Comparison of ENCODE assay signal across 9 mouse cellular contexts in the genomic region with DNA sequence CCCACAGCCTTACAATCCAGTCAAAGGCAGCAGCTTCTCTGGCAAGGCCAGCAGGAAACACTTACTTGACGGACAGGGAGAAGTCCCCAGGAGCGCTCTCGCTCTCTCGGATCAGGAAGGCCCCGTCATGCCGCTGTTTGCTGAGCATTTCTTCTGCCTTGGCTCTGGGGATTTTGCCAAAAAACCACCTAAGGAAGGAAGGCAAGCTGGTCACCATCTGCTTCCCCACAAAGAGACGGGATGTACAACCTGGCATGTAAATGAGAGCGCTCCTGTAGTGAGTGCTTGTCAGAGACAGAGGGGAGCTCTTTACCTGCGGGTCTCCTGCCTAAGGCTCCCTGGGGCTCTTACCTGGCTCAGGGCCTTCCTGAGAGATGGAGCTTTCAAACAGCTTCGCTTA. TPM values are rescaled to one million over a fixed set of nuclear protein-coding genes. Genes with fewer than 3 reads are reported as not detected.
A peak's percentile ranks its signal among the peaks of the same experiment; 100 is the strongest.
DNase-seq lines count a peak whose midpoint lies in the region; ATAC-seq lines count a peak whose summit lies in the region.
"Had no signal": no experiment of that assay in that cellular context is flagged by ENCODE, and none has a peak within 500 bp of the region (broad histone marks: within the 10 kb centered on the region; RNA-seq: fewer than 3 reads in every experiment).

No protein-coding gene starts in this region.

- no peak for ATAC-seq in heart, embryonic 12.5 days (ENCODE audit: insufficient number of reproducible peaks, low FRiP score)
- ATAC-seq in midbrain, embryonic 14.5 days (ENCODE audit: low FRiP score, low TSS enrichment), result no peak
- no peak for ATAC-seq in midbrain, embryonic 11.5 days (ENCODE audit: low FRiP score)

- DNase-seq in heart, postnatal 4 days, result no peak
- DNase-seq in midbrain, embryonic 14.5 days, result peak; percentile 15
- no peak for DNase-seq in midbrain, embryonic 11.5 days (ENCODE audit: low spot score, missing footprints)
- DNase-seq in kidney, postnatal 14 days, result peak; percentile 68
- DNase-seq in right cerebral cortex, postnatal 14 days, result peak; percentile 33
- DNase-seq in ovary, postnatal 10 days (ENCODE audit: low spot score), result no peak
- no peak for DNase-seq in Muller cell, postnatal 12 days (ENCODE audit: inconsistent ontology term)

- H3K27ac ChIP-seq in heart, embryonic 12.5 days (ENCODE audit: poor library complexity, severe bottlenecking), result peak overlapping the region; percentile 26; the same call in 1 of the 2 replicates
- peak overlapping the region; percentile 1; the same call in 1 of the 2 replicates for H3K27ac ChIP-seq in midbrain, embryonic 14.5 days (replicated peaks; ENCODE audit: low read depth, low read length)
- no peak overlapping the region for H3K27ac ChIP-seq in midbrain, embryonic 11.5 days (ENCODE audit: low read depth, low read length)
- H3K27ac ChIP-seq: embryonic facial prominence, embryonic 12.5 days had no signal

- H3K36me3 ChIP-seq in heart, embryonic 12.5 days, result peaks cover 41% of the 10 kb centered on the region
- peaks cover 41% of the 10 kb centered on the region for H3K36me3 ChIP-seq in midbrain, embryonic 14.5 days (ENCODE audit: control insufficient read depth, insufficient read depth, low read length)
- no peaks in the 10 kb centered on the region; the same call in 1 of the 2 replicates for H3K36me3 ChIP-seq in midbrain, embryonic 11.5 days (ENCODE audit: control insufficient read depth, insufficient read depth, low read length)

- no peaks in the 10 kb centered on the region for H3K9me3 ChIP-seq in heart, embryonic 12.5 days (replicated peaks)
- H3K9me3 ChIP-seq in midbrain, embryonic 14.5 days (ENCODE audit: control insufficient read depth, low read length), result no peaks in the 10 kb centered on the region
- no peaks in the 10 kb centered on the region for H3K9me3 ChIP-seq in midbrain, embryonic 11.5 days (ENCODE audit: control insufficient read depth, low read length)
- H3K9me3 ChIP-seq: embryonic facial prominence, embryonic 12.5 days had no signal

- no peak overlapping the region for H3K4me3 ChIP-seq in heart, embryonic 12.5 days
- no peak overlapping the region for H3K4me3 ChIP-seq in midbrain, embryonic 14.5 days (replicated peaks; ENCODE audit: low read depth, low read length)
- no peak overlapping the region for H3K4me3 ChIP-seq in midbrain, embryonic 11.5 days (ENCODE audit: low read depth, low read length)
- H3K4me3 ChIP-seq: embryonic facial prominence, embryonic 12.5 days had no signal

- no peaks in the 10 kb centered on the region for H3K27me3 ChIP-seq in heart, embryonic 12.5 days (replicated peaks)
- H3K27me3 ChIP-seq in midbrain, embryonic 14.5 days (ENCODE audit: control insufficient read depth, insufficient read depth, low read length), result no peaks in the 10 kb centered on the region
- H3K27me3 ChIP-seq in midbrain, embryonic 11.5 days (ENCODE audit: control insufficient read depth, insufficient read depth, low read length), result no peaks in the 10 kb centered on the region
- H3K27me3 ChIP-seq: embryonic facial prominence, embryonic 12.5 days had no signal

- H3K4me2 ChIP-seq in heart, embryonic 12.5 days, result no peak overlapping the region
- no peak overlapping the region for H3K4me2 ChIP-seq in midbrain, embryonic 14.5 days (ENCODE audit: low read length)
- no peak overlapping the region for H3K4me2 ChIP-seq in midbrain, embryonic 11.5 days
- H3K4me2 ChIP-seq: embryonic facial prominence, embryonic 12.5 days had no signal

- peak overlapping the region; percentile 11; the same call in 1 of the 2 replicates for H3K9ac ChIP-seq in heart, embryonic 12.5 days
- no peak overlapping the region for H3K9ac ChIP-seq in midbrain, embryonic 14.5 days (replicated peaks; ENCODE audit: low read length)
- H3K9ac ChIP-seq in midbrain, embryonic 11.5 days (ENCODE audit: low read length), result no peak overlapping the region
- H3K9ac ChIP-seq: embryonic facial prominence, embryonic 12.5 days had no signal

- 56% methylated on average over 10 of the region's 10 CpGs for WGBS in heart, embryonic 12.5 days
- 46% methylated on average over 10 of the region's 10 CpGs for WGBS in midbrain, embryonic 14.5 days
- whole genome bisulfite sequencing in midbrain, embryonic 11.5 days, result 57% methylated on average over 10 of the region's 10 CpGs

- peaks cover 33% of the 10 kb centered on the region for H3K4me1 ChIP-seq in heart, embryonic 12.5 days (replicated peaks)
- H3K4me1 ChIP-seq in midbrain, embryonic 14.5 days (ENCODE audit: control insufficient read depth, insufficient read depth, low read length), result no peaks in the 10 kb centered on the region
- H3K4me1 ChIP-seq in midbrain, embryonic 11.5 days (ENCODE audit: control insufficient read depth, insufficient read depth, low read length), result no peaks in the 10 kb centered on the region

RNA-seq across cellular contexts. Expression of a gene that starts 21.6 kb away (rescaled TPM):
- 39.9 and 42.1 TPM in 2 replicates for polyA plus RNA-seq in heart, embryonic 12.5 days (2016; fragmentation: Nextera tagmentation; extraction: Ambion mirVana)
- 10 to 100 TPM; 27.6 to 30.7 TPM for total RNA-seq in heart, postnatal 4 days (2021)
- 35.8 and 39.8 TPM in 2 replicates for polyA plus RNA-seq in midbrain, embryonic 14.5 days (2014; fragmentation: Nextera tagmentation; extraction: Ambion mirVana)
- polyA plus RNA-seq in midbrain, embryonic 11.5 days (2014; fragmentation: Nextera tagmentation; extraction: Ambion mirVana), result 20.3 and 24.0 TPM in 2 replicates

RNA-seq across cellular contexts. Expression of a gene that starts 36.9 kb away (rescaled TPM):
- polyA plus RNA-seq in heart, embryonic 12.5 days (2016; fragmentation: Nextera tagmentation; extraction: Ambion mirVana), result 20.9 and 22.0 TPM in 2 replicates
- 10 to 100 TPM; 34.0 to 40.6 TPM for total RNA-seq in heart, postnatal 4 days (2021)
- 9.7 and 11.4 TPM in 2 replicates for polyA plus RNA-seq in midbrain, embryonic 14.5 days (2014; fragmentation: Nextera tagmentation; extraction: Ambion mirVana)
- 14.0 and 16.4 TPM in 2 replicates for polyA plus RNA-seq in midbrain, embryonic 11.5 days (2014; fragmentation: Nextera tagmentation; extraction: Ambion mirVana)

RNA-seq across cellular contexts. Expression of a gene that starts 45.9 kb away (rescaled TPM):
- polyA plus RNA-seq in heart, embryonic 12.5 days (2016; fragmentation: Nextera tagmentation; extraction: Ambion mirVana), result 19.2 and 21.9 TPM in 2 replicates
- total RNA-seq in heart, postnatal 4 days (2021), result 10 to 100 TPM; 18.3 to 20.8 TPM
- 29.3 and 34.3 TPM in 2 replicates for polyA plus RNA-seq in midbrain, embryonic 14.5 days (2014; fragmentation: Nextera tagmentation; extraction: Ambion mirVana)
- 18.7 and 25.1 TPM in 2 replicates for polyA plus RNA-seq in midbrain, embryonic 11.5 days (2014; fragmentation: Nextera tagmentation; extraction: Ambion mirVana)

RNA-seq across cellular contexts. Expression of a gene that starts 46.0 kb away (rescaled TPM):
- 90.4 and 95.4 TPM in 2 replicates for polyA plus RNA-seq in heart, embryonic 12.5 days (2016; fragmentation: Nextera tagmentation; extraction: Ambion mirVana)
- total RNA-seq in heart, postnatal 4 days (2021), result 10 to 100 TPM; 71.2 to 72.8 TPM
- 75.7 and 83.4 TPM in 2 replicates for polyA plus RNA-seq in midbrain, embryonic 14.5 days (2014; fragmentation: Nextera tagmentation; extraction: Ambion mirVana)
- polyA plus RNA-seq in midbrain, embryonic 11.5 days (2014; fragmentation: Nextera tagmentation; extraction: Ambion mirVana), result 105 TPM in 2 replicates

RNA-seq across cellular contexts. Expression of a gene that starts 58.7 kb away (rescaled TPM):
- 95.9 and 113 TPM in 2 replicates for polyA plus RNA-seq in heart, embryonic 12.5 days (2016; fragmentation: Nextera tagmentation; extraction: Ambion mirVana)
- total RNA-seq in heart, postnatal 4 days (2021), result 100 to 1,000 TPM; 119 to 134 TPM
- polyA plus RNA-seq in midbrain, embryonic 14.5 days (2014; fragmentation: Nextera tagmentation; extraction: Ambion mirVana), result 113 and 135 TPM in 2 replicates
- 74.3 and 77.7 TPM in 2 replicates for polyA plus RNA-seq in midbrain, embryonic 11.5 days (2014; fragmentation: Nextera tagmentation; extraction: Ambion mirVana)

Comparison
In these comparisons a context has a peak if more than half of its experiments do, and no peak if none do; other contexts are left out.
1. DNase-seq: peak in midbrain, embryonic 14.5 days (single experiment), kidney, postnatal 14 days (single experiment) and right cerebral cortex, postnatal 14 days (single experiment); none in heart, postnatal 4 days (single experiment), midbrain, embryonic 11.5 days (single experiment), ovary, postnatal 10 days (single experiment) and Muller cell, postnatal 12 days (single experiment).